10 mouse cellular contexts compared by ENCODE assay signal in genomic region chr10:81287513-81288157, GRCm38 (mm10). TPM values are rescaled to one million over a fixed set of nuclear protein-coding genes. Genes with fewer than 3 reads are reported as not detected.
DNase-seq lines count a peak whose midpoint lies in the region; ATAC-seq and TF ChIP-seq lines count a peak whose summit lies in the region.
"Had no signal": no experiment of that assay in that cellular context is flagged by ENCODE, and none has a peak within 500 bp of the region (broad histone marks: within the 10 kb centered on the region; RNA-seq: fewer than 3 reads in every experiment).

No protein-coding gene starts in this region.

- H3K4me1 ChIP-seq in E14TG2a.4 (replicated peaks; ENCODE audit: low read depth, low read length): peaks cover 94% of the 10 kb centered on the region
- H3K4me1 ChIP-seq in intestine, embryonic 15.5 days (replicated peaks): peaks cover 32% of the 10 kb centered on the region

- H3K27me3 ChIP-seq in E14TG2a.4 (ENCODE audit: insufficient read depth, low read length): peaks cover 36% of the 10 kb centered on the region
- H3K27me3 ChIP-seq in intestine, embryonic 15.5 days (replicated peaks): peaks cover 18% of the 10 kb centered on the region

- peak overlapping the region; percentile 85 for H3K27ac ChIP-seq in intestine, embryonic 15.5 days
- H3K27ac ChIP-seq: macrophage had no signal

- no peaks in the 10 kb centered on the region for H3K9me3 ChIP-seq in E14TG2a.4 (ENCODE audit: low read length)
- no peaks in the 10 kb centered on the region for H3K9me3 ChIP-seq in intestine, embryonic 15.5 days

- H3K4me2 ChIP-seq in intestine, embryonic 15.5 days (replicated peaks): peak overlapping the region; percentile 79; the same call in 1 of the 2 replicates

- no peak for ATAC-seq in intestine, embryonic 15.5 days

- peak overlapping the region; percentile 35 for H3K4me3 ChIP-seq in E14TG2a.4 (replicated peaks; ENCODE audit: low read length)
- H3K4me3 ChIP-seq in intestine, embryonic 15.5 days (replicated peaks): no peak overlapping the region
- H3K4me3 ChIP-seq: erythroblast, embryonic 14.5 days had no signal

- no peaks in the 10 kb centered on the region for H3K36me3 ChIP-seq in E14TG2a.4 (ENCODE audit: insufficient read depth, low read length)
- H3K36me3 ChIP-seq in intestine, embryonic 15.5 days: no peaks in the 10 kb centered on the region

- peak; percentile 100 for TF ChIP-seq CTCF in E14TG2a.4 (conservative IDR thresholded peaks at IDR 0.05; ENCODE audit: low read length)
- peak; percentile 70 for TF ChIP-seq CTCF in brain, embryonic 14.5 days (IDR thresholded peaks at IDR 0.05; ENCODE audit: borderline replicate concordance, extremely low read depth, insufficient read depth, insufficient read length)

- no peak overlapping the region for H3K9ac ChIP-seq in intestine, embryonic 15.5 days

- WGBS in intestine, embryonic 15.5 days: 61% methylated on average over 8 of the region's 8 CpGs

- peak; percentile 62 for DNase-seq in kidney, adult 18-20 months
- DNase-seq in kidney, adult 11 months: no peak
- DNase-seq in brain, embryonic 14.5 days (ENCODE audit: low read depth): no peak
- peak; percentile 58 for DNase-seq in mesoderm, embryonic 11.5 days (ENCODE audit: low read depth, low spot score)
- DNase-seq in thymus, postnatal 4 days: peak; percentile 90
- no peak for DNase-seq in frontal cortex, postnatal 25 days (ENCODE audit: low spot score in 2 of 2)

- no peak for TF ChIP-seq POLR2A in brain, embryonic 14.5 days (IDR thresholded peaks at IDR 0.05; ENCODE audit: borderline replicate concordance, extremely low read depth, insufficient read depth, insufficient read length, poor library complexity, severe bottlenecking)

RNA-seq across cellular contexts. Expression of gene Tjp3, which starts 3.7 kb away (rescaled TPM):
- polyA plus RNA-seq in brain, embryonic 14.5 days (2012; rRNA removed): 4.6 and 4.9 TPM in 2 replicates
- 47.0 and 53.3 TPM in 2 replicates for polyA plus RNA-seq in intestine, embryonic 15.5 days (2015; fragmentation: Nextera tagmentation; extraction: Ambion mirVana)

RNA-seq across cellular contexts. Expression of gene Pip5k1c, which starts 5.1 kb away (rescaled TPM):
- 267 and 268 TPM in 2 replicates for polyA plus RNA-seq in brain, embryonic 14.5 days (2012; rRNA removed)
- 41.2 and 42.7 TPM in 2 replicates for polyA plus RNA-seq in intestine, embryonic 15.5 days (2015; fragmentation: Nextera tagmentation; extraction: Ambion mirVana)

RNA-seq across cellular contexts. Expression of gene Apba3, which starts 20.9 kb away (rescaled TPM):
- polyA plus RNA-seq in brain, embryonic 14.5 days (2012; rRNA removed): 45.2 and 47.0 TPM in 2 replicates
- 55.1 and 69.2 TPM in 2 replicates for polyA plus RNA-seq in intestine, embryonic 15.5 days (2015; fragmentation: Nextera tagmentation; extraction: Ambion mirVana)

RNA-seq across cellular contexts. Expression of gene Mrpl54, which starts 20.9 kb away (rescaled TPM):
- 67.0 and 72.1 TPM in 2 replicates for polyA plus RNA-seq in brain, embryonic 14.5 days (2012; rRNA removed)
- 242 and 245 TPM in 2 replicates for polyA plus RNA-seq in intestine, embryonic 15.5 days (2015; fragmentation: Nextera tagmentation; extraction: Ambion mirVana)

RNA-seq across cellular contexts. Expression of gene Cactin, which starts 33.3 kb away (rescaled TPM):
- 41.4 and 44.3 TPM in 2 replicates for polyA plus RNA-seq in brain, embryonic 14.5 days (2012; rRNA removed)
- 38.7 and 39.5 TPM in 2 replicates for polyA plus RNA-seq in intestine, embryonic 15.5 days (2015; fragmentation: Nextera tagmentation; extraction: Ambion mirVana)

Comparison
In these comparisons a context has a peak if more than half of its experiments do, and no peak if none do; other contexts are left out.
1. DNase-seq: peak in kidney, adult 18-20 months (single experiment), mesoderm, embryonic 11.5 days (single experiment) and thymus, postnatal 4 days (single experiment); none in kidney, adult 11 months (single experiment), brain, embryonic 14.5 days (single experiment) and frontal cortex, postnatal 25 days (0 of 2).